Mouse (Mus musculus) megakaryocyte, embryonic 14.5 days (primary cell): ENCODE measurements at regions not wholly inside any gene's neighbourhood (a gene's known extent, or its start where the extent isn't known, plus 50 kb on each side); places are given as distances from the start of the nearest gene placed in this dataset.

Experiments used
- FLI1 ChIP-seq: IDR thresholded peaks from 2 replicates; pipeline ENCODE4 v1.6.1; 2012; ENCODE audit warnings: low read length, inconsistent platforms, mixed read lengths
- GATA1 ChIP-seq: IDR thresholded peaks from 3 replicates; pipeline ENCODE4 v1.6.1; 2012; ENCODE audit warnings: mixed read lengths, low read length, inconsistent platforms, borderline replicate concordance

- TF ChIP-seq GATA1, result no peak
- no peak for TF ChIP-seq FLI1
Measured at GRCm38 (mm10) chr8:126214571-126214970, 83.8 kb upstream of the Slc35f3 start.
